Comparison of ENCODE assay signal across 20 mouse cellular contexts in the genomic region with DNA sequence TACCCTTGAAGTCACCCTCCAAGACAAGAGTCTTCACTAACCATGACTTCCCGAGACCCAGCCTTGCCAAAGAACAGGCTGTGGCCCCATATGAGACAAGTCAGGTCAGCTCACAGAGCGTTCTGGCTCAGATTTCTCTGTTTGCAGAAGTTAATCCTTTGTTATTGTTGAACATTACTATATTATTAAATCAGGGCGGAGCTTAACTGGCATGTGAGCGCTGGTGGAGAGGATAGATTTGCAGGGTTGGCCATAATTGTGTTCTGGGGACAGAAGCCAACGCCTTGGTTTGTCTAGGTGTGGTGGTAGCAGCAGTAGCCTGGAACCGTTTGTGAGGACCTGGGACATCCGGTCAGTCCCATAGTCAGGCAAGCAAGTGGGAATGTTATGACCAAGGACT. TPM values are rescaled to one million over a fixed set of nuclear protein-coding genes. Genes with fewer than 3 reads are reported as not detected.
DNase-seq lines count a peak whose midpoint lies in the region; ATAC-seq and TF ChIP-seq lines count a peak whose summit lies in the region.
"Had no signal": no experiment of that assay in that cellular context is flagged by ENCODE, and none has a peak within 500 bp of the region (broad histone marks: within the 10 kb centered on the region; RNA-seq: fewer than 3 reads in every experiment).

No protein-coding gene starts in this region.

- no peak overlapping the region for H3K9ac ChIP-seq in stomach, embryonic 16.5 days (ENCODE audit: low read length)
- H3K9ac ChIP-seq: embryonic facial prominence, embryonic 13.5 days; heart, embryonic 12.5 days; hindbrain, embryonic 14.5 days had no signal

- no peaks in the 10 kb centered on the region for H3K36me3 ChIP-seq in stomach, embryonic 16.5 days (ENCODE audit: control insufficient read depth, insufficient read depth, low read length)
- H3K36me3 ChIP-seq: embryonic facial prominence, embryonic 13.5 days; forebrain, embryonic 10.5 days; heart, embryonic 12.5 days; hindbrain, embryonic 10.5 days had no signal

- 0 out of 2 replicates have a peak overlapping the region, but pooled peaks have one; percentile 9 for H3K4me2 ChIP-seq in stomach, embryonic 16.5 days (ENCODE audit: low read depth, low read length)
- H3K4me2 ChIP-seq: embryonic facial prominence, embryonic 13.5 days; heart, embryonic 12.5 days; hindbrain, embryonic 14.5 days had no signal

- TF ChIP-seq CTCF in layer of hippocampus, adult 2 months (conservative IDR thresholded peaks at IDR 0.05): no peak
- TF ChIP-seq CTCF in olfactory bulb, adult 2 months (IDR thresholded peaks at IDR 0.05; ENCODE audit: insufficient read depth, low read depth, low read length): no peak
- no peak for TF ChIP-seq CTCF in lung, adult 2 months (IDR thresholded peaks at IDR 0.05; ENCODE audit: insufficient read depth, low read length)

- WGBS in olfactory bulb, adult 2 months: 92% methylated on average over 7 of the region's 7 CpGs
- WGBS in stomach, embryonic 16.5 days: 42% methylated on average over 7 of the region's 7 CpGs
- WGBS in lung, adult 2 months: 85% methylated on average over 7 of the region's 7 CpGs

- H3K9me3 ChIP-seq in stomach, embryonic 16.5 days (replicated peaks; ENCODE audit: control insufficient read depth, low read length): no peaks in the 10 kb centered on the region
- H3K9me3 ChIP-seq: embryonic facial prominence, embryonic 13.5 days; forebrain, embryonic 10.5 days; heart, embryonic 12.5 days; hindbrain, embryonic 10.5 days had no signal

- no peak overlapping the region for H3K4me3 ChIP-seq in layer of hippocampus, adult 2 months
- no peak overlapping the region for H3K4me3 ChIP-seq in olfactory bulb, adult 2 months (ENCODE audit: insufficient read depth, low read depth, low read length)
- no peak overlapping the region for H3K4me3 ChIP-seq in stomach, embryonic 16.5 days (replicated peaks; ENCODE audit: low read length)
- H3K4me3 ChIP-seq in lung, adult 2 months (replicated peaks; ENCODE audit: extremely low read depth, low read depth, low read length): no peak overlapping the region
- H3K4me3 ChIP-seq: embryonic facial prominence, embryonic 13.5 days; erythroblast, embryonic 14.5 days; forebrain, embryonic 10.5 days; heart, embryonic 12.5 days; hindbrain, embryonic 10.5 days had no signal

- H3K27me3 ChIP-seq in stomach, embryonic 16.5 days (ENCODE audit: control insufficient read depth, insufficient read depth, low read length): no peaks in the 10 kb centered on the region
- H3K27me3 ChIP-seq: embryonic facial prominence, embryonic 13.5 days; heart, embryonic 12.5 days had no signal

- TF ChIP-seq POLR2A in olfactory bulb, adult 2 months (IDR thresholded peaks at IDR 0.05; ENCODE audit: insufficient read depth, low read depth, low read length): no peak
- TF ChIP-seq POLR2A in lung, adult 2 months (IDR thresholded peaks at IDR 0.05; ENCODE audit: borderline replicate concordance, extremely low read depth, low read depth, low read length): no peak

- ATAC-seq in stomach, embryonic 16.5 days (ENCODE audit: insufficient read depth, low FRiP score): peak; percentile 56; the same call in 1 of the 2 replicates
- ATAC-seq: forebrain, embryonic 14.5 days had no signal

- H3K4me1 ChIP-seq in olfactory bulb, adult 2 months (ENCODE audit: control insufficient read depth, insufficient read depth, low read length): peaks cover 6% of the 10 kb centered on the region
- peaks cover 15% of the 10 kb centered on the region for H3K4me1 ChIP-seq in stomach, embryonic 16.5 days (ENCODE audit: control insufficient read depth, insufficient read depth, low read length)
- H3K4me1 ChIP-seq in lung, adult 2 months (ENCODE audit: control insufficient read depth, insufficient read depth, low read length): peaks cover 2% of the 10 kb centered on the region

- no peak for DNase-seq in layer of hippocampus, adult 2 months (ENCODE audit: low spot score in 2 of 2)
- DNase-seq in layer of hippocampus, adult 9-10 months (ENCODE audit: low spot score): no peak
- DNase-seq in lung, adult 2 months: no peak
- no peak for DNase-seq in MN1 (ENCODE audit: low spot score)
- DNase-seq: adrenal gland, adult 8-10 months; adrenal gland, postnatal 36 days; cerebellum, adult 11 months; cerebellum, adult 8-10 months; cerebellum, postnatal 14 days; embryo, embryonic 11 days; gastrocnemius, postnatal 36 days had no signal

- peak overlapping the region; percentile 18; the same call in 1 of the 2 replicates for H3K27ac ChIP-seq in layer of hippocampus, adult 2 months
- 0 out of 2 replicates have a peak overlapping the region, but pooled peaks have one; percentile 34 for H3K27ac ChIP-seq in olfactory bulb, adult 2 months (ENCODE audit: insufficient read depth, low read depth, low read length)
- H3K27ac ChIP-seq in stomach, embryonic 16.5 days (ENCODE audit: low read length): peak overlapping the region; percentile 76
- H3K27ac ChIP-seq: embryonic facial prominence, embryonic 13.5 days; forebrain, embryonic 10.5 days; hindbrain, embryonic 10.5 days; hindbrain, embryonic 14.5 days had no signal

RNA-seq across cellular contexts. Expression of gene Epas1, which starts 26.5 kb away (rescaled TPM):
- total RNA-seq in layer of hippocampus, adult 2 months (2021): 10 to 100 TPM; 98.7 to 99.2 TPM
- polyA plus RNA-seq in olfactory bulb, adult 2 months (2012; ENCODE audit: insufficient read depth, insufficient read length, low replicate concordance, missing spikeins): not detected in 2 replicates
- polyA plus RNA-seq in stomach, embryonic 16.5 days (2015; fragmentation: Nextera tagmentation; extraction: Ambion mirVana): 5.3 and 5.8 TPM in 2 replicates
- polyA plus RNA-seq in lung, adult 2 months (2012; rRNA removed): 777 and 943 TPM in 2 replicates

Comparison
In these comparisons a context has a peak if more than half of its experiments do, and no peak if none do; other contexts are left out.
1. H3K27ac ChIP-seq: peak in every context shown above with its lines; median percentile 76 in stomach, embryonic 16.5 days; 34 in olfactory bulb, adult 2 months; 18 in layer of hippocampus, adult 2 months.
2. RNA of gene Epas1, which starts 26.5 kb away (polyA plus RNA-seq): 777 to 943 TPM in lung, adult 2 months; 5.3 to 5.8 TPM in stomach, embryonic 16.5 days and not detected in olfactory bulb, adult 2 months; every median in the first group is over 10 times any median in the second.